Mouse (Mus musculus): Measurements from ENCODE around the gene Ston2.
"Not testable (repeated sequence)": the region's sequence is repeated elsewhere in the genome, so short reads cannot be mapped to it uniquely, and the experiment has no call there.

The Ston2 gene

GRCm38 (mm10) chr12:91791822-91792221 is 3.6 kb upstream of the Ston2 start:
- no peak for DNase-seq (ENCODE audit: low read depth, low spot score)

- peak; percentile 61 for DNase-seq (ENCODE audit: low read depth, low spot score)
These were observed 1.6 kb upstream of the Ston2 start for GRCm38 (mm10) chr12:91789801-91790200.

GRCm38 (mm10) chr12:91788446-91788845 is 259 bp upstream of the Ston2 start:
- DNase-seq (ENCODE audit: low read depth, low spot score), result not testable (repeated sequence)

GRCm38 (mm10) chr12:91786355-91786754 is 1.8 kb downstream of the Ston2 start:
- peak; percentile 54 for DNase-seq (ENCODE audit: low read depth, low spot score)

- DNase-seq (ENCODE audit: low read depth, low spot score), result no peak
These were observed 6.8 kb downstream of the Ston2 start for GRCm38 (mm10) chr12:91781432-91781831.

- no peak for DNase-seq (ENCODE audit: low read depth, low spot score)
These were observed 7.7 kb downstream of the Ston2 start for GRCm38 (mm10) chr12:91780531-91780930.

GRCm38 (mm10) chr12:91779004-91779365 is 9.2 kb downstream of the Ston2 start:
- DNase-seq (ENCODE audit: low read depth, low spot score), result peak; percentile 90

- peak; percentile 49 for DNase-seq (ENCODE audit: low read depth, low spot score)
These were observed 9.8 kb downstream of the Ston2 start for GRCm38 (mm10) chr12:91778211-91779003.

GRCm38 (mm10) chr12:91776342-91776741 is 11.8 kb downstream of the Ston2 start:
- DNase-seq (ENCODE audit: low read depth, low spot score), result no peak

- DNase-seq (ENCODE audit: low read depth, low spot score), result no peak
These were observed 13.3 kb downstream of the Ston2 start for GRCm38 (mm10) chr12:91774811-91775284.

- no peak for DNase-seq (ENCODE audit: low read depth, low spot score)
These were observed 19.3 kb downstream of the Ston2 start for GRCm38 (mm10) chr12:91768871-91769270.

GRCm38 (mm10) chr12:91768176-91768575 is 20.0 kb downstream of the Ston2 start:
- DNase-seq (ENCODE audit: low read depth, low spot score), result no peak

GRCm38 (mm10) chr12:91766338-91767107 is 21.7 kb downstream of the Ston2 start:
- peak; percentile 70 for DNase-seq (ENCODE audit: low read depth, low spot score)

- no peak for DNase-seq (ENCODE audit: low read depth, low spot score)
These were observed 22.7 kb downstream of the Ston2 start for GRCm38 (mm10) chr12:91765504-91765903.

GRCm38 (mm10) chr12:91765054-91765453 is 23.1 kb downstream of the Ston2 start:
- peak; percentile 49 for DNase-seq (ENCODE audit: low read depth, low spot score)

GRCm38 (mm10) chr12:91764471-91764870 is 23.7 kb downstream of the Ston2 start:
- no peak for DNase-seq (ENCODE audit: low read depth, low spot score)

GRCm38 (mm10) chr12:91759836-91760235 is 28.4 kb downstream of the Ston2 start:
- no peak for DNase-seq (ENCODE audit: low read depth, low spot score)

GRCm38 (mm10) chr12:91757854-91758562 is 30.2 kb downstream of the Ston2 start:
- no peak for DNase-seq (ENCODE audit: low read depth, low spot score)

GRCm38 (mm10) chr12:91756562-91757166 is 31.5 kb downstream of the Ston2 start:
- DNase-seq (ENCODE audit: low read depth, low spot score), result no peak

GRCm38 (mm10) chr12:91754606-91755005 is 33.6 kb downstream of the Ston2 start:
- DNase-seq (ENCODE audit: low read depth, low spot score), result no peak

GRCm38 (mm10) chr12:91752711-91753110 is 35.5 kb downstream of the Ston2 start:
- no peak for DNase-seq (ENCODE audit: low read depth, low spot score)
